Mouse (Mus musculus) large intestine, adult 2 months (tissue): ENCODE results near the gene Zfhx3. TPM values are rescaled to one million over a fixed set of nuclear protein-coding genes. Genes with fewer than 3 reads are reported as not detected.

Experiments
- DNase-seq: peaks from one replicate; pipeline ENCODE4 v3.0.0-alpha.2; 2012; ENCODE audit warnings: low read depth, low spot score
- WGBS: fragments of 180-500 bp; shearing (Covaris S2); methylation state at CpG from one replicate; pipeline ENCODE4 v1.1.7; 2018; 5-methylcytosine and 5-hydroxymethylcytosine counted together
- polyA plus RNA-seq: library from polyadenylated mRNA; depleted of rRNA; stranded (reverse); fragments of >200 nt; gene quantifications from 2 replicates; pipeline ENCODE4 v1.2.3, GENCODE M21; 2012

The Zfhx3 gene
- polyA plus RNA-seq, 1 experiment, result 0.95 TPM

GRCm38 (mm10) chr8:108301654-108302053 lies 359.2 kb downstream of the Zfhx3 start:
- WGBS, result 84% methylated on average over 12 of the region's 12 CpGs
- DNase-seq, result no peak

GRCm38 (mm10) chr8:108305368-108305767 lies 362.9 kb downstream of the Zfhx3 start:
- no peak for DNase-seq
- WGBS, result 54% methylated on average over 3 of the region's 3 CpGs

- DNase-seq, result no peak
- WGBS, result 63% methylated on average over 14 of the region's 14 CpGs
Observed at GRCm38 (mm10) chr8:108309525-108310246, 367.2 kb downstream of the Zfhx3 start.

GRCm38 (mm10) chr8:108315046-108315445 lies 372.6 kb downstream of the Zfhx3 start:
- DNase-seq, result no peak
- 49% methylated on average over 8 of the region's 8 CpGs for WGBS

- DNase-seq, result no peak
- WGBS, result 80% methylated on average over 4 of the region's 4 CpGs
Observed at GRCm38 (mm10) chr8:108317532-108318093, 375.2 kb downstream of the Zfhx3 start.

GRCm38 (mm10) chr8:108327711-108328110 lies 385.3 kb downstream of the Zfhx3 start:
- 60% methylated on average over 2 of the region's 2 CpGs for WGBS
- no peak for DNase-seq

- DNase-seq, result no peak
- 87% methylated on average over 14 of the region's 14 CpGs for WGBS
Observed at GRCm38 (mm10) chr8:108348352-108348751, 405.9 kb downstream of the Zfhx3 start.

GRCm38 (mm10) chr8:108348776-108349175 lies 406.3 kb downstream of the Zfhx3 start:
- 59% methylated on average over 4 of the region's 4 CpGs for WGBS
- DNase-seq, result no peak

- WGBS, result 59% methylated on average over 10 of the region's 10 CpGs
- DNase-seq, result no peak
Observed at GRCm38 (mm10) chr8:108355119-108355777, 412.8 kb downstream of the Zfhx3 start.

- DNase-seq, result no peak
- WGBS, result 71% methylated on average over 4 of the region's 4 CpGs
Observed at GRCm38 (mm10) chr8:108361402-108361801, 419.0 kb downstream of the Zfhx3 start.

- DNase-seq, result no peak
- 74% methylated on average over 9 of the region's 9 CpGs for WGBS
Observed at GRCm38 (mm10) chr8:108362421-108362820, 420.0 kb downstream of the Zfhx3 start.

GRCm38 (mm10) chr8:108363435-108363834 lies 421.0 kb downstream of the Zfhx3 start:
- 30% methylated on average over 5 of the region's 5 CpGs for WGBS
- no peak for DNase-seq

GRCm38 (mm10) chr8:108363856-108364255 lies 421.4 kb downstream of the Zfhx3 start:
- WGBS, result 69% methylated on average over 8 of the region's 8 CpGs

GRCm38 (mm10) chr8:108369081-108369480 lies 426.6 kb downstream of the Zfhx3 start:
- 16% methylated on average over 6 of the region's 6 CpGs for WGBS
- no peak for DNase-seq

More at GRCm38 (mm10) chr8:108363856-108364255, 421.4 kb downstream of the Zfhx3 start:
- DNase-seq, result no peak

GRCm38 (mm10) chr8:108370731-108371130 lies 428.3 kb downstream of the Zfhx3 start:
- 83% methylated on average over 6 of the region's 6 CpGs for WGBS
- DNase-seq, result no peak

GRCm38 (mm10) chr8:108373046-108373445 lies 430.6 kb downstream of the Zfhx3 start:
- WGBS, result 35% methylated on average over 7 of the region's 7 CpGs

GRCm38 (mm10) chr8:108378036-108378435 lies 435.6 kb downstream of the Zfhx3 start:
- no peak for DNase-seq
- WGBS, result 92% methylated on average over 2 of the region's 2 CpGs

More at GRCm38 (mm10) chr8:108373046-108373445, 430.6 kb downstream of the Zfhx3 start:
- DNase-seq, result no peak

GRCm38 (mm10) chr8:108383121-108383520 lies 440.7 kb downstream of the Zfhx3 start:
- 51% methylated on average over 4 of the region's 4 CpGs for WGBS

GRCm38 (mm10) chr8:108387160-108387912 lies 444.9 kb downstream of the Zfhx3 start:
- DNase-seq, result no peak
- 49% methylated on average over 22 of the region's 22 CpGs for WGBS

More at GRCm38 (mm10) chr8:108383121-108383520, 440.7 kb downstream of the Zfhx3 start:
- DNase-seq, result no peak

GRCm38 (mm10) chr8:108387913-108388274 lies 445.4 kb downstream of the Zfhx3 start:
- no peak for DNase-seq
- 81% methylated on average over 8 of the region's 8 CpGs for WGBS
